Mouse (Mus musculus) gastrocnemius, postnatal 4 days (tissue): ENCODE measurements around the gene D17H6S53E. TPM values are rescaled to one million over a fixed set of nuclear protein-coding genes. Genes with fewer than 3 reads are reported as not detected.

ENCODE experiments used
- total RNA-seq, 2 experiments: library from RNA; stranded (reverse); gene quantifications; 2 replicates each; pipeline ENCODE4 v1.2.3; 2021

The D17H6S53E gene
- total RNA-seq, 2 experiments from 2014 or later = 20.0 to 21.0 TPM

Other genes with a start within 250 kb of the D17H6S53E start
- gene Zbtb12, start 246.9 kb upstream of the D17H6S53E start, total RNA-seq = 10 to 100 TPM; 10.7 to 11.4 TPM
- not detected for gene Gm20547, start 244.3 kb upstream of the D17H6S53E start, total RNA-seq
- gene C2, start 228.1 kb upstream of the D17H6S53E start, total RNA-seq = 1 to 10 TPM; 5.3 to 8.7 TPM
- 10 to 100 TPM; 80.0 to 84.2 TPM for gene Ehmt2, start 227.9 kb upstream of the D17H6S53E start, total RNA-seq
- gene Slc44a4, start 211.9 kb upstream of the D17H6S53E start, total RNA-seq = not detected
- 10 to 100 TPM; 10.8 to 10.9 TPM for gene Neu1, start 195.1 kb upstream of the D17H6S53E start, total RNA-seq
- gene Hspa1b, start 167.1 kb upstream of the D17H6S53E start, total RNA-seq = 1 to 10 TPM; 3.7 to 4.0 TPM
- gene Gm20481, start 156.5 kb upstream of the D17H6S53E start, total RNA-seq = not detected
- gene Hspa1a, start 154.2 kb upstream of the D17H6S53E start, total RNA-seq = 1 to 10 TPM; 3.2 to 4.4 TPM
- 1 to 10 TPM; 5.8 to 6.1 TPM for gene Hspa1l, start 153.7 kb upstream of the D17H6S53E start, total RNA-seq
- 10 to 100 TPM; 31.8 to 32.4 TPM for gene Lsm2, start 144.5 kb upstream of the D17H6S53E start, total RNA-seq
- gene Vars, start 125.4 kb upstream of the D17H6S53E start, total RNA-seq = 10 to 100 TPM; 50.8 to 58.3 TPM
- 1 to 10 TPM in 1 of 2 experiments, under 1 TPM in 1; 0.96 to 1.2 TPM for gene Vwa7, start 109.8 kb upstream of the D17H6S53E start, total RNA-seq
- 1 to 10 TPM; 5.4 to 6.3 TPM for gene Sapcd1, start 98.4 kb upstream of the D17H6S53E start, total RNA-seq
- 1 to 10 TPM; 4.5 to 5.4 TPM for gene Msh5, start 79.6 kb upstream of the D17H6S53E start, total RNA-seq
- 10 to 100 TPM; 87.2 to 89.7 TPM for gene Clic1, start 76.4 kb upstream of the D17H6S53E start, total RNA-seq
- 100 to 1,000 TPM; 108 to 109 TPM for gene Ddah2, start 67.3 kb upstream of the D17H6S53E start, total RNA-seq
- under 1 TPM in 1 of 2 experiments, not detected in 1; 0.39 TPM for gene Ly6g6c, start 61.0 kb upstream of the D17H6S53E start, total RNA-seq
- under 1 TPM; 0.29 to 0.42 TPM for gene Mpig6b, start 60.2 kb upstream of the D17H6S53E start, total RNA-seq
- gene Ly6g6e, start 49.5 kb upstream of the D17H6S53E start, total RNA-seq = not detected
- gene Ly6g6d, start 48.3 kb upstream of the D17H6S53E start, total RNA-seq = 1 to 10 TPM in 1 of 2 experiments, under 1 TPM in 1; 0.91 to 1.2 TPM
- gene Ly6g6f, start 40.8 kb upstream of the D17H6S53E start, total RNA-seq = under 1 TPM in 1 of 2 experiments, not detected in 1; 0.31 TPM
- 10 to 100 TPM; 67.2 to 69.3 TPM for gene Abhd16a, start 37.1 kb upstream of the D17H6S53E start, total RNA-seq
- gene Ly6g5c, start 18.1 kb upstream of the D17H6S53E start, total RNA-seq = not detected
- gene Ly6g5b, start 10.9 kb upstream of the D17H6S53E start, total RNA-seq = 1 to 10 TPM in 1 of 2 experiments, under 1 TPM in 1; 0.44 to 1.2 TPM
- gene Gpank1, start 4.9 kb upstream of the D17H6S53E start, total RNA-seq = 1 to 10 TPM; 5.6 to 7.4 TPM
- 100 to 1,000 TPM; 174 to 185 TPM for gene Csnk2b, start 4.3 kb upstream of the D17H6S53E start, total RNA-seq
- gene Apom, start 5.7 kb downstream of the D17H6S53E start, total RNA-seq = 1 to 10 TPM in 1 of 2 experiments, not detected in 1; 1.2 TPM
- 100 to 1,000 TPM; 265 to 276 TPM for gene Bag6, start 8.8 kb downstream of the D17H6S53E start, total RNA-seq
- 100 to 1,000 TPM; 183 to 193 TPM for gene Prrc2a, start 38.5 kb downstream of the D17H6S53E start, total RNA-seq
- 1 to 10 TPM; 6.0 to 6.3 TPM for gene Aif1, start 49.7 kb downstream of the D17H6S53E start, total RNA-seq
- 10 to 100 TPM in 1 of 2 experiments, 1 to 10 TPM in 1; 7.7 to 11.1 TPM for gene Lst1, start 62.1 kb downstream of the D17H6S53E start, total RNA-seq
- gene Ltb, start 68.1 kb downstream of the D17H6S53E start, total RNA-seq = under 1 TPM; 0.74 to 0.78 TPM
- 1 to 10 TPM; 1.1 to 1.7 TPM for gene Tnf, start 75.6 kb downstream of the D17H6S53E start, total RNA-seq
- under 1 TPM; 0.31 to 0.32 TPM for gene Lta, start 79.0 kb downstream of the D17H6S53E start, total RNA-seq
- under 1 TPM in 1 of 2 experiments, not detected in 1; 0.52 TPM for gene Gm16181, start 94.5 kb downstream of the D17H6S53E start, total RNA-seq
- gene Atp6v1g2, start 107.3 kb downstream of the D17H6S53E start, total RNA-seq = 1 to 10 TPM; 2.7 to 3.2 TPM
- 10 to 100 TPM; 13.9 to 15.8 TPM for gene Nfkbil1, start 109.4 kb downstream of the D17H6S53E start, total RNA-seq
- 100 to 1,000 TPM; 219 to 233 TPM for gene Ddx39b, start 115.4 kb downstream of the D17H6S53E start, total RNA-seq
- gene H2-D1, start 136.4 kb downstream of the D17H6S53E start, total RNA-seq = 10 to 100 TPM; 44.5 to 55.8 TPM
- gene H2-Q1, start 194.0 kb downstream of the D17H6S53E start, total RNA-seq = under 1 TPM; 0.52 to 0.67 TPM
- gene H2-Q2, start 215.9 kb downstream of the D17H6S53E start, total RNA-seq = under 1 TPM; 0.59 to 0.93 TPM